Mouse (Mus musculus): ENCODE measurements at regions not wholly inside any gene's neighbourhood (a gene's known extent, or its start where the extent isn't known, plus 50 kb on each side); places are given as distances from the start of the nearest gene placed in this dataset.

- no peak for TF ChIP-seq MYOD1 (IDR thresholded peaks at IDR 0.05; ENCODE audit: control insufficient read depth in 1 of 3, insufficient read length in 2 of 3, low read depth in 2 of 3)
- TF ChIP-seq E2F4 (IDR thresholded peaks at IDR 0.05; ENCODE audit: insufficient read depth): no peak
Measured at GRCm38 (mm10) chr14:102138936-102139335, 409.2 kb downstream of the Lmo7 start.

Measured in myocyte (in vitro differentiated cells).